Mouse (Mus musculus) thymus, postnatal 10 days (tissue): ENCODE measurements around the gene Gm20696.

ENCODE experiments used
- DNase-seq, 2 experiments: peaks; one replicate each; pipeline ENCODE4 v3.0.0; 2021; ENCODE audit warnings: low spot score in 2 of 2

Gene Gm20696

DNA sequence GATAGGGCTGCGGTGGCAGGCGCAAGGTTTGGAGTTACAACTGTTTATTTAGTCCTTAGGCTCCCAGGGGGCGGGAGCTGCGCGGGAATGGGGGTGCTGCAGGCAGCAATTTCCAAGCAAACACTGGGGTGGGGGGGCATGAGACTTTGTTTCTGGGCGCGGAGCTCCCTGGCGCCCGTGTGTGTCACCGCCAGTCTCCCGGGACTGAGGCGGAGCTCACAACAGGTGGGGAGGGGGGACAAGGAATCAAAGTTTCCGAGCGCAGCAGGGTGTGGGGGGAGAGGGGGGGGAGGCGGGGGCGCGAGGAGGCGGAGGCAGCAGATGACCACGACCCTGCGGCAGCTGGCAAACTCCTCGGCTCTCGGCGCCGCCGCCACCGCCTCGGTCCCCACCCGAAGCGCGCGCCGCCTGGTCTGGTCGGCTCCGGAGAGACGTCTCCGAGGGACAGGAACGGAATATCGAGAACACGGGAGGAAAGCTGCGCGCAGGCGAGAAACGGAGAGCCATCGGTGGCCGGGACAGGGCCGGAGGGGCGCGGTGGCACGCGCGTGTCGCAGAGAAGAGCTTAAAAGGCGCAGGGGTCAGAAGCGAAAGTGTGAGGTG is 145.5 kb downstream of the Gm20696 start:
- DNase-seq, result peak; percentile 28 to 45

DNA sequence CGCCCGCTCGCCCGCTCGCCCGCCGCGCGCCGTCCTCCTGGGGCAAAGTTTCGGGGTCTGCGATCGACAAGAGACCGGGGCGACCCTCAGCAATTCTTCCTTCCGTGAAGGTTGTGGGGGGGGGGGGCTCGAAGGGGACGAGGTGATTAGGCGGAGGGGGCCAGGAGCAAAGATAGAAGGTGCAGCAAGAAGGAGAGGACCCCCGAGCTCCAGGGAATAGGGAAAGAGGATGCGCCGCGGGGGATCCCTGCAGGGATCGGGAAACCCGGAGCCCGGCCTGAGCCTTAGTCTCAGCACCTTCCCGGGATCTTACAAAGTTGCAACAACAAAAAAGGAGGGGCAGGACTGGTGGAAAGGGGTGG is 145.9 kb downstream of the Gm20696 start:
- DNase-seq, result no peak

DNA sequence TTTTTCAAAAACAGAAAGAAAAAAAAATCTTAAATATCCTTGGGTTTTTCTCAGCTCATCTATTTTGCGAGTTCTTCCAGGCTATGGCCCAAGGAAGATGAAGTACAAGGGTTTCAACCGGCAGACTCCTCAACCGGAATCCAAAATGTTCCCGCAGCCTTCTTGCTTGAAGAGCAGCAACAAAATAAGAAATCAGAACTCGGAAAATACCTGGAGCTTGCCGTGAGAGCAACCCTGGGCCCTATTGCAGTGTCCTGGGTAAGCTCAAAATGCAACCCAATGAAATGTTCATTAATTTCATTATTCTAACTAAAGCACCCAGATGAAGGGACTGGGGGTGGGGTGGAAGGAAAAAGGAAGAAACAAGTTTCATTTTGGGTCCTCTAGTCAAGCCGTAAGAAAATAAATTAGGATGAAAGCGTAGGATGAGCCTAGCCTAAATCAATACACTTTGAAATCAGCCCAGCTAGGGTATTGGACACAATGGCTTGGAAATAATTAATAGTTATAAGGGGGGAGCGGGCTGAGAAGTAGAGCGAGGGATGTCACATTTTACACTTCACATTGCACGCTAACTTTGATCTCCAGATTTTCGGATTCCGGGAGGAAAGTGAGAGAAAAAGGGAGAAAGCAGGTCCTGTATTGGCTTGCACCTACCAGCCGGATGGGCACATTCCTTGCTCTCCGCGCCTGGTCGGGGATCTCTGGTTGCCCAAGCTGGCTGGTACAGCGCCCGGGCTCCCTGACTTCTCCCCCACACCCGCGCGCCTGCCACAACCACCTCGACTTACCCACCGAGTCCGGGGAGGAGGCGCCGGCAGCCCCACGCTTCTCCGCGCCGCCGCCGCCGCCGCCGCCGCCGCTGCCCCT is 146.6 kb downstream of the Gm20696 start:
- peak; percentile 11 to 35 for DNase-seq

DNA sequence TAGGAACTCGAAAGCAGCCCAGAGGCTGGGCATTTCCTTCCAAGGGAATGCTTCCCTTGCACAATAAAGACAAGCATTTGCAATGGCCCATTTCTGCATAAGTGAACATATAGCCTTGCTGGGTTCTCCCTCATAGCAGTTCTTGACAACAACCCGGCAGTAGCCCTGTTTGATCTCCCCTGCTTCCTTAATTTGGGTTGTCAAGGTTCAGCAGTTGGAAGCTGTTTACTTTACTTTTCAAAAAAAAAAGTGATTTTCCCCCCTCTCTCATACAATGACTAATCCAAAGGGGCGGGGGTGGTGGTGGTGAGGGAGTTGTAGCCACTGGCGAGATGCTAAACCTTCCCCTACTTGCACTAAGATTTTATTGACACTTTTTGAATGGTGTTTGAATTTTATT is 147.5 kb downstream of the Gm20696 start:
- no peak for DNase-seq

GRCm38 (mm10) chr6:99515667-99516199 is 150.9 kb downstream of the Gm20696 start:
- DNase-seq, result peak in 1 of 2 experiments; percentile 11

DNA sequence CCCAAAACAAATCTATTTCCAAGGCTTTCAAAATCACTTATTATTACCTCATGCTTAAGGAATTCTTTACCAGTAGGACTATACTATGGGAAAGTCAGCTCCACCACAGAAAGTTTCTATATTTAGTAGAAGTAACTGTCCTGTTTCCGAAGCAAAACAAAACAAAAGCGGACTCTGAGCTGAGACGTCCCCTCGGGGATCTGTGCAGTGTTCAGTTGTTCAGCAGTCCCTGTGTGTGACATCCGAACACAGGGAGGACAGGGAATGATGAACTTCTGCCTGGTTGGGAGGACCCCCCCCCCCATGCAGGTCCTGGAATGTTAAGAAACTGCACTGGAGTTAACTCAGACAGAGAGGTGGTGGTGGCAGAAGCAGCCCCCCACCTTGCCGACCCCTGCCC is 154.7 kb downstream of the Gm20696 start:
- no peak for DNase-seq

GRCm38 (mm10) chr6:99509189-99509592 is 157.4 kb downstream of the Gm20696 start:
- no peak for DNase-seq

GRCm38 (mm10) chr6:99506816-99507215 is 159.8 kb downstream of the Gm20696 start:
- DNase-seq, result peak in 1 of 2 experiments; percentile 22

GRCm38 (mm10) chr6:99503741-99504140 is 162.9 kb downstream of the Gm20696 start:
- DNase-seq, result no peak

DNA sequence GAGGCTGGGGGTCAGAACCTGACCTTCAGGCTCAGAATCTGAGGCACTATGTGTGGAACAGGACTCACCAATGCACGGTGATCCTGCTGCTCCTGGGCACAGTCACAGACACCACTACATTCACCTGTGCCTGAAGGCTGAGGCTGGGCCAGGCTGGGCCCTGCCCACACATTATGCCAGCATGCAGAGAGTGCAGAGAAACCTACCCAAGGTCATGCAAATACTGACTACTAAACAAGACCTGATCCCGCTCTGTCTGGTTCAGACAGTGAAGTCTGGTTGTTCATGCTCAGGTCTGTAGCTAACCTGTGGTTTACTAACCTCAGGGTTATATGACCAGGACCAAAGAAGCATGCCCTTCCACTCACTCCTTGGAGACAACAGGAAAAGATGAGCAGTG is 163.9 kb downstream of the Gm20696 start:
- DNase-seq, result no peak

GRCm38 (mm10) chr6:99502314-99502713 is 164.3 kb downstream of the Gm20696 start:
- DNase-seq, result no peak

GRCm38 (mm10) chr6:99500570-99501270 is 165.9 kb downstream of the Gm20696 start:
- DNase-seq, result no peak

- DNase-seq, result no peak
Measured at GRCm38 (mm10) chr6:99498082-99498481, 168.5 kb downstream of the Gm20696 start.

DNA sequence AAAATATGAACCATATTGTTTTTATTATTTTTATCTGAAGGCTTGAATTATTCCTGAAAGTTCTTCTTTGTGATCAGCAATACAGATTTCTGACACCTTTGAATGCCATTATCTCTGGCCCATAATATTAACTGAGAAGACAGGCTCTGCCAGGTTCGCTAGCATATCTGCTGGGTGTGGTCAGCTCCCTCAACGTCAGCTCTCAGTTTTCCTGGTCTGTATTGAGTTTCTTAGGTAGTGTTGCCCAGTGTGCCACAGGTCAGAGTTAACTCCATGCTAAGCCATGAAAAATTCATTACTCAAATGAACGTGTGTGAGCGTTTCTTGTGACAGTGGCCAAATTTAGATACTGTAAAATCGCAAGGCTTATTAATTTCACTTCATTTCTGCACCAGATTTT is 170.5 kb downstream of the Gm20696 start:
- no peak for DNase-seq

DNA sequence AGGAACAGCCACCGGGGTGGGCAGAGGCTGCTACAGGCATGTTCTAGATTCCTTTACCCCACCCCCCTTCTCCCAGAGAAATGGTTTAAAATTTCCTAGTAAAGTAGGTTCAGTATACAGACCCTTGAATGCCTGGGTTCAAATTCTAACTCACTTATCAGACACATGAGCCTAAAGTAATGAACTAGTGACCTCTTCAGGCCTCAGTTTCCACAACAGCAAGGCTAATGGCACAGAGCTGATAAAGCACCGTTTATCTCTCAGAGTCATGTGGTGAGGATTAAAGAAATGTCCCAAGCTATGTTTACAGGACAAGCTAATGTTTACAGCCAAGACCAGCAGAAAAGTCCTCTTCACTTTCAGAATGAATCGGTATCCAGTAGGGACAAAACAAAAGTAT is 173.7 kb downstream of the Gm20696 start:
- DNase-seq, result no peak

GRCm38 (mm10) chr6:99491979-99492544 is 174.5 kb downstream of the Gm20696 start:
- DNase-seq, result no peak

- no peak for DNase-seq
Measured at GRCm38 (mm10) chr6:99491146-99491545, 175.5 kb downstream of the Gm20696 start.

- DNase-seq, result no peak
Measured at GRCm38 (mm10) chr6:99489900-99490648, 176.5 kb downstream of the Gm20696 start.

- DNase-seq, result no peak
Measured at GRCm38 (mm10) chr6:99489423-99489822, 177.2 kb downstream of the Gm20696 start.

GRCm38 (mm10) chr6:99485884-99486640 is 180.5 kb downstream of the Gm20696 start:
- DNase-seq, result peak; percentile 43 to 45
